Mouse (Mus musculus): ENCODE results near the gene Gm42906.

DNA sequence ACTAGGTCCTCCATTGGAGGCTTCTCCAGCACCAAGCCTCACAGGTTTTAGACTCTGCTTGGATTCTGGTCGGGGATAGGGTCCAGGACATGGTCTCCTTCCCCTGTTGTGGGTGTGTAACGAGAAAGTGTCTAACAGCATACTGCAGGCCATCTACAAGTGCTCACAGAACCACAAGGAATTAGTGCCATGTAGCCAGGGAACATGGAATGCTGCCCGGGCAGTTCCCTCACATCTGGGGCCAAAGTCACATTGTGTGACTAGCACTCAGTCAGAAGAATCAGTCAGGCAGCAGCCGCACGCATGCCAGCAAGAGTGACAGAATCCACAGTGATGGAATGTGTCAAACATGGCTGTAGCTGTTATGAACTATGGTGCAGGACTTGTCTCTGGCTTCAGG lies 261.7 kb downstream of the Gm42906 start:
- TF ChIP-seq CTCF (conservative IDR thresholded peaks at IDR 0.05; ENCODE audit: insufficient read depth, insufficient read length, low read depth, low read length) (no peak), POLR2A (IDR thresholded peaks at IDR 0.05; ENCODE audit: low read depth, low read length) (no peak)
